Mouse (Mus musculus): ENCODE measurements around the gene Tlr4. TPM values are rescaled to one million over a fixed set of nuclear protein-coding genes. Genes with fewer than 3 reads are reported as not detected.
A peak's percentile ranks its signal among the peaks of the same experiment; 100 is the strongest.

Gene Tlr4
- polyA plus RNA-seq, 1 experiment from 2014 or later: 1.3 TPM

- no peaks in the 10 kb centered on the region for H3K9me3 ChIP-seq
- no peaks in the 10 kb centered on the region for H3K36me3 ChIP-seq
- no peak overlapping the region for H3K27ac ChIP-seq
- H3K9ac ChIP-seq: no peak overlapping the region
- no peak overlapping the region for H3K4me2 ChIP-seq (replicated peaks)
- 67% methylated on average over 3 of the region's 3 CpGs for WGBS
- no peaks in the 10 kb centered on the region for H3K27me3 ChIP-seq
- ATAC-seq (ENCODE audit: low FRiP score, low read depth): no peak
- H3K4me1 ChIP-seq: no peaks in the 10 kb centered on the region
- no peak overlapping the region for H3K4me3 ChIP-seq
Observed at GRCm38 (mm10) chr4:66852011-66852410, 24.6 kb downstream of the Tlr4 start.

GRCm38 (mm10) chr4:66856992-66857391 is 29.6 kb downstream of the Tlr4 start:
- Histone ChIP-seq H3K9ac (no peak overlapping the region), H3K27me3 (no peaks in the 10 kb centered on the region), H3K4me3 (no peak overlapping the region), H3K36me3 (no peaks in the 10 kb centered on the region), H3K4me2 (replicated peaks) (no peak overlapping the region), H3K4me1 (no peaks in the 10 kb centered on the region), H3K9me3 (no peaks in the 10 kb centered on the region), H3K27ac (no peak overlapping the region)
- ATAC-seq (ENCODE audit: low FRiP score, low read depth): no peak
- WGBS: 88% methylated on average over 1 of the region's 1 CpGs

- no peaks in the 10 kb centered on the region for H3K36me3 ChIP-seq
- ATAC-seq (ENCODE audit: low FRiP score, low read depth): no peak
- no peaks in the 10 kb centered on the region for H3K9me3 ChIP-seq
- H3K27ac ChIP-seq: no peak overlapping the region
- 81% methylated on average over 7 of the region's 7 CpGs for WGBS
- H3K4me3 ChIP-seq: no peak overlapping the region
- no peak overlapping the region for H3K9ac ChIP-seq
- H3K4me1 ChIP-seq: no peaks in the 10 kb centered on the region
- H3K4me2 ChIP-seq (replicated peaks): no peak overlapping the region
- no peaks in the 10 kb centered on the region for H3K27me3 ChIP-seq
Observed at GRCm38 (mm10) chr4:66869919-66870318, 42.5 kb downstream of the Tlr4 start.

- WGBS: 76% methylated on average over 5 of the region's 5 CpGs
- no peak for ATAC-seq (ENCODE audit: low FRiP score, low read depth)
Observed at GRCm38 (mm10) chr4:66872026-66872425, 44.6 kb downstream of the Tlr4 start.

GRCm38 (mm10) chr4:66873342-66873741 is 46.0 kb downstream of the Tlr4 start:
- 0 out of 2 replicates have a peak, but pooled peaks have one; percentile 2 for ATAC-seq (ENCODE audit: low FRiP score, low read depth)
- Histone ChIP-seq H3K9ac (no peak overlapping the region), H3K4me1 (no peaks in the 10 kb centered on the region)

More at GRCm38 (mm10) chr4:66872026-66872425, 44.6 kb downstream of the Tlr4 start:
- H3K27ac ChIP-seq: no peak overlapping the region
- H3K27me3 ChIP-seq: no peaks in the 10 kb centered on the region
- H3K36me3 ChIP-seq: no peaks in the 10 kb centered on the region
- no peak overlapping the region for H3K4me2 ChIP-seq (replicated peaks)
- no peak overlapping the region for H3K4me3 ChIP-seq
- no peaks in the 10 kb centered on the region for H3K4me1 ChIP-seq
- no peak overlapping the region for H3K9ac ChIP-seq
- no peaks in the 10 kb centered on the region for H3K9me3 ChIP-seq

GRCm38 (mm10) chr4:66875751-66876150 is 48.4 kb downstream of the Tlr4 start:
- Histone ChIP-seq H3K36me3 (no peaks in the 10 kb centered on the region), H3K4me3 (no peak overlapping the region), H3K27me3 (no peaks in the 10 kb centered on the region), H3K4me2 (replicated peaks) (no peak overlapping the region), H3K27ac (no peak overlapping the region), H3K9me3 (no peaks in the 10 kb centered on the region), H3K4me1 (no peaks in the 10 kb centered on the region), H3K9ac (no peak overlapping the region)
- no peak; the same call in 1 of the 2 replicates for ATAC-seq (ENCODE audit: low FRiP score, low read depth)
- 57% methylated on average over 4 of the region's 4 CpGs for WGBS

More at GRCm38 (mm10) chr4:66873342-66873741, 46.0 kb downstream of the Tlr4 start:
- H3K4me2 ChIP-seq (replicated peaks): no peak overlapping the region
- H3K27ac ChIP-seq: no peak overlapping the region
- no peaks in the 10 kb centered on the region for H3K27me3 ChIP-seq
- H3K4me3 ChIP-seq: no peak overlapping the region
- no peaks in the 10 kb centered on the region for H3K36me3 ChIP-seq
- no peaks in the 10 kb centered on the region for H3K9me3 ChIP-seq

- no peak overlapping the region for H3K27ac ChIP-seq
- H3K36me3 ChIP-seq: no peaks in the 10 kb centered on the region
- H3K27me3 ChIP-seq: no peaks in the 10 kb centered on the region
- WGBS: 48% methylated on average over 11 of the region's 11 CpGs
- no peak overlapping the region for H3K4me2 ChIP-seq (replicated peaks)
- H3K9ac ChIP-seq: no peak overlapping the region
- no peak overlapping the region for H3K4me3 ChIP-seq
- ATAC-seq (ENCODE audit: low FRiP score, low read depth): no peak
- no peaks in the 10 kb centered on the region for H3K9me3 ChIP-seq
- H3K4me1 ChIP-seq: no peaks in the 10 kb centered on the region
Observed at GRCm38 (mm10) chr4:66877609-66878008, 50.2 kb downstream of the Tlr4 start.

GRCm38 (mm10) chr4:66881496-66881895 is 54.1 kb downstream of the Tlr4 start:
- H3K4me1 ChIP-seq: no peaks in the 10 kb centered on the region
- no peak overlapping the region for H3K4me3 ChIP-seq
- no peak overlapping the region for H3K27ac ChIP-seq
- no peaks in the 10 kb centered on the region for H3K9me3 ChIP-seq
- ATAC-seq (ENCODE audit: low FRiP score, low read depth): no peak
- H3K4me2 ChIP-seq (replicated peaks): no peak overlapping the region
- no peak overlapping the region for H3K9ac ChIP-seq
- no peaks in the 10 kb centered on the region for H3K27me3 ChIP-seq
- 84% methylated on average over 1 of the region's 1 CpGs for WGBS
- no peaks in the 10 kb centered on the region for H3K36me3 ChIP-seq

- H3K27ac ChIP-seq: no peak overlapping the region
- H3K9ac ChIP-seq: no peak overlapping the region
- H3K4me1 ChIP-seq: no peaks in the 10 kb centered on the region
- H3K4me2 ChIP-seq (replicated peaks): no peak overlapping the region
- WGBS: 94% methylated on average over 5 of the region's 5 CpGs
- no peaks in the 10 kb centered on the region for H3K36me3 ChIP-seq
- no peak overlapping the region for H3K4me3 ChIP-seq
- ATAC-seq (ENCODE audit: low FRiP score, low read depth): no peak
- H3K9me3 ChIP-seq: no peaks in the 10 kb centered on the region
- no peaks in the 10 kb centered on the region for H3K27me3 ChIP-seq
Observed at GRCm38 (mm10) chr4:66883264-66883663, 55.9 kb downstream of the Tlr4 start.

- Histone ChIP-seq H3K36me3 (no peaks in the 10 kb centered on the region), H3K4me2 (replicated peaks) (no peak overlapping the region), H3K4me1 (peaks cover 3% of the 10 kb centered on the region; the same call in 1 of the 2 replicates), H3K4me3 (no peak overlapping the region), H3K9ac (no peak overlapping the region), H3K27me3 (no peaks in the 10 kb centered on the region), H3K27ac (no peak overlapping the region), H3K9me3 (no peaks in the 10 kb centered on the region)
- no peak for ATAC-seq (ENCODE audit: low FRiP score, low read depth)
- WGBS: 19% methylated on average over 2 of the region's 2 CpGs
Observed at GRCm38 (mm10) chr4:66894547-66894946, 67.2 kb downstream of the Tlr4 start.

GRCm38 (mm10) chr4:66894981-66895380 is 67.6 kb downstream of the Tlr4 start:
- Histone ChIP-seq H3K27me3 (no peaks in the 10 kb centered on the region), H3K36me3 (no peaks in the 10 kb centered on the region), H3K4me1 (peaks cover 3% of the 10 kb centered on the region; the same call in 1 of the 2 replicates), H3K4me2 (replicated peaks) (no peak overlapping the region), H3K9me3 (no peaks in the 10 kb centered on the region), H3K4me3 (no peak overlapping the region), H3K9ac (no peak overlapping the region), H3K27ac (no peak overlapping the region)
- WGBS: 58% methylated on average over 7 of the region's 7 CpGs
- no peak for ATAC-seq (ENCODE audit: low FRiP score, low read depth)

GRCm38 (mm10) chr4:66900126-66900525 is 72.7 kb downstream of the Tlr4 start:
- H3K4me2 ChIP-seq (replicated peaks): no peak overlapping the region
- H3K27ac ChIP-seq: no peak overlapping the region
- H3K9ac ChIP-seq: no peak overlapping the region
- H3K36me3 ChIP-seq: no peaks in the 10 kb centered on the region
- no peak overlapping the region for H3K4me3 ChIP-seq
- H3K4me1 ChIP-seq: no peaks in the 10 kb centered on the region
- no peaks in the 10 kb centered on the region for H3K9me3 ChIP-seq
- no peaks in the 10 kb centered on the region for H3K27me3 ChIP-seq
- no peak for ATAC-seq (ENCODE audit: low FRiP score, low read depth)

GRCm38 (mm10) chr4:66901498-66901897 is 74.1 kb downstream of the Tlr4 start:
- Histone ChIP-seq H3K4me2 (replicated peaks) (no peak overlapping the region), H3K4me3 (no peak overlapping the region)
- no peak for ATAC-seq (ENCODE audit: low FRiP score, low read depth)

More at GRCm38 (mm10) chr4:66901498-66901897, 74.1 kb downstream of the Tlr4 start:
- Histone ChIP-seq H3K9ac (no peak overlapping the region), H3K27ac (no peak overlapping the region), H3K36me3 (no peaks in the 10 kb centered on the region), H3K4me1 (no peaks in the 10 kb centered on the region), H3K9me3 (no peaks in the 10 kb centered on the region), H3K27me3 (no peaks in the 10 kb centered on the region)
